ENCODE assay signal across 15 mouse cellular contexts in the genomic region with DNA sequence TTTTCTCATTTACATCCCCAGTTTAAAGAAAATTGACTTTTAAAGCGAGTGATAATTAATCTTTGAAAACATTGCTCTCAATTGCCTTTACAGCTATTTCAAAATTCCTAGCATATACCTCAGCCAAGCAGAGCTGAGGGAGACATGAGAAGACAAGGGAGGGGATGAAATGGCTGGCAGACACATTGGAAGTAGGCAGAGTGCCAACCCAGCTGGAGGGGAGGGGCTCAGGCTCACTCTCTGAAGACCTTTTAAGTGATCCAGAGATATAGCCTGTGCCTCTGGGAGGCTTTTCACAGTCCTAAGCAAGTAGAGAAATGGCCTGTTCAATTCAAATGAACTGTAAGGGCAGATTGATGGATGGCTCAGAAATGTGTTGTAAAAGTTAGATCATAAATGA.
A peak's percentile ranks its signal among the peaks of the same experiment; 100 is the strongest.
DNase-seq lines count a peak whose midpoint lies in the region; ATAC-seq and TF ChIP-seq lines count a peak whose summit lies in the region.
"Had no signal": no experiment of that assay in that cellular context is flagged by ENCODE, and none has a peak within 500 bp of the region (broad histone marks: within the 10 kb centered on the region; RNA-seq: fewer than 3 reads in every experiment).

No protein-coding gene starts in this region.

- no peak overlapping the region for H3K9ac ChIP-seq in heart, embryonic 12.5 days
- H3K9ac ChIP-seq in lung, embryonic 16.5 days (ENCODE audit: low read length), result no peak overlapping the region
- H3K9ac ChIP-seq in forebrain, embryonic 16.5 days (replicated peaks; ENCODE audit: low read depth, low read length), result no peak overlapping the region
- no peak overlapping the region for H3K9ac ChIP-seq in liver, postnatal 0 days (replicated peaks)

- no peaks in the 10 kb centered on the region for H3K9me3 ChIP-seq in heart, embryonic 12.5 days (replicated peaks)
- no peaks in the 10 kb centered on the region for H3K9me3 ChIP-seq in lung, embryonic 16.5 days (ENCODE audit: control insufficient read depth, low read length)
- H3K9me3 ChIP-seq in forebrain, embryonic 16.5 days (ENCODE audit: control insufficient read depth, low read length), result no peaks in the 10 kb centered on the region
- H3K9me3 ChIP-seq in liver, postnatal 0 days (ENCODE audit: low read length), result no peaks in the 10 kb centered on the region
- H3K9me3 ChIP-seq: G1E had no signal

- no peaks in the 10 kb centered on the region for H3K27me3 ChIP-seq in heart, embryonic 12.5 days (replicated peaks)
- no peaks in the 10 kb centered on the region for H3K27me3 ChIP-seq in lung, embryonic 16.5 days (ENCODE audit: control insufficient read depth, insufficient read depth, low read depth, low read length)
- H3K27me3 ChIP-seq in forebrain, embryonic 16.5 days (replicated peaks; ENCODE audit: control insufficient read depth, insufficient read depth, low read length), result no peaks in the 10 kb centered on the region
- H3K27me3 ChIP-seq in liver, postnatal 0 days (ENCODE audit: insufficient read depth, low read length), result no peaks in the 10 kb centered on the region

- TF ChIP-seq CTCF in liver, postnatal 0 days (IDR thresholded peaks at IDR 0.05; ENCODE audit: low read depth), result no peak

- intact Hi-C loops in heart, postnatal 25 days (cut with DNase I), result no loop called here

- no peak overlapping the region for H3K27ac ChIP-seq in heart, embryonic 12.5 days (ENCODE audit: poor library complexity, severe bottlenecking)
- no peak overlapping the region for H3K27ac ChIP-seq in lung, embryonic 16.5 days (ENCODE audit: low read length)
- no peak overlapping the region for H3K27ac ChIP-seq in forebrain, embryonic 16.5 days (ENCODE audit: low read length)
- no peak overlapping the region for H3K27ac ChIP-seq in liver, postnatal 0 days (ENCODE audit: low read depth)

- H3K4me1 ChIP-seq in heart, embryonic 12.5 days (replicated peaks), result 0 out of 2 replicates have a peak, but pooled peaks cover 3% of the 10 kb centered on the region
- 0 out of 2 replicates have a peak, but pooled peaks cover 2% of the 10 kb centered on the region for H3K4me1 ChIP-seq in lung, embryonic 16.5 days (replicated peaks; ENCODE audit: control insufficient read depth, insufficient read depth, low read length)
- H3K4me1 ChIP-seq in forebrain, embryonic 16.5 days (replicated peaks; ENCODE audit: control insufficient read depth, insufficient read depth, low read length), result no peaks in the 10 kb centered on the region; the same call in 1 of the 2 replicates
- no peaks in the 10 kb centered on the region for H3K4me1 ChIP-seq in liver, postnatal 0 days (ENCODE audit: insufficient read depth)

- DNase-seq in heart, postnatal 25 days (ENCODE audit: low spot score), result no peak
- DNase-seq in lung, postnatal 25 days (ENCODE audit: low spot score), result no peak
- peak; percentile 30 for DNase-seq in lung, postnatal 14 days
- no peak for DNase-seq in embryo, embryonic 10.5 days (ENCODE audit: low spot score)
- DNase-seq in liver, postnatal 0 days, result no peak
- DNase-seq: adrenal gland, postnatal 36 days; kidney, adult 9 months; liver; thymus, postnatal 14 days had no signal

- no peak overlapping the region for H3K4me2 ChIP-seq in heart, embryonic 12.5 days
- H3K4me2 ChIP-seq in lung, embryonic 16.5 days (ENCODE audit: low read depth, low read length), result no peak overlapping the region
- no peak overlapping the region for H3K4me2 ChIP-seq in forebrain, embryonic 16.5 days (ENCODE audit: low read length)
- H3K4me2 ChIP-seq in liver, postnatal 0 days (ENCODE audit: low read depth, low read length), result no peak overlapping the region

- ATAC-seq in heart, embryonic 12.5 days (ENCODE audit: insufficient number of reproducible peaks, low FRiP score), result peak; percentile 25; the same call in 1 of the 2 replicates
- peak; percentile 54; the same call in 1 of the 2 replicates for ATAC-seq in lung, embryonic 16.5 days (ENCODE audit: low read depth)
- ATAC-seq in forebrain, embryonic 16.5 days, result peak; percentile 61
- ATAC-seq in liver, postnatal 0 days, result no peak

- TF ChIP-seq EP300 in liver, postnatal 0 days (IDR thresholded peaks at IDR 0.05; ENCODE audit: low read depth), result no peak

- no peaks in the 10 kb centered on the region for H3K36me3 ChIP-seq in heart, embryonic 12.5 days
- H3K36me3 ChIP-seq in lung, embryonic 16.5 days (ENCODE audit: control insufficient read depth, insufficient read depth, low read length), result no peaks in the 10 kb centered on the region
- no peaks in the 10 kb centered on the region for H3K36me3 ChIP-seq in forebrain, embryonic 16.5 days (ENCODE audit: control insufficient read depth, insufficient read depth)
- no peaks in the 10 kb centered on the region for H3K36me3 ChIP-seq in liver, postnatal 0 days (replicated peaks; ENCODE audit: insufficient read depth, low read length)
- H3K36me3 ChIP-seq: G1E had no signal

- H3K4me3 ChIP-seq in heart, embryonic 12.5 days, result no peak overlapping the region
- H3K4me3 ChIP-seq in lung, embryonic 16.5 days (ENCODE audit: low read length), result no peak overlapping the region
- no peak overlapping the region for H3K4me3 ChIP-seq in forebrain, embryonic 16.5 days (replicated peaks; ENCODE audit: low read length)
- H3K4me3 ChIP-seq in liver, postnatal 0 days (ENCODE audit: low read depth, low read length), result no peak overlapping the region
- H3K4me3 ChIP-seq: erythroblast, embryonic 14.5 days; myocyte had no signal

- 67% methylated on average over 1 of the region's 1 CpGs for WGBS in heart, embryonic 12.5 days
- 40% methylated on average over 1 of the region's 1 CpGs for WGBS in lung, embryonic 16.5 days
- 50% methylated on average over 1 of the region's 1 CpGs for WGBS in forebrain, embryonic 16.5 days
- WGBS in liver, postnatal 0 days (ENCODE audit: insufficient replicate concordance), result 54% methylated on average over 1 of the region's 1 CpGs
